Mouse (Mus musculus) intestine, embryonic 16.5 days (tissue): ENCODE data around the gene Acvr2a. TPM values are rescaled to one million over a fixed set of nuclear protein-coding genes. Genes with fewer than 3 reads are reported as not detected.

Experiments
- ATAC-seq: fragments of 200-750 bp; cut with Nextera tagmentation; 2 replicates; pipeline ENCODE4 v1.8.0; 2017; ENCODE audit warnings: moderate TSS enrichment, moderate library complexity
- H3K27ac ChIP-seq: fragments of 300-500 bp; sonication (generic); 2 replicates; pipeline ENCODE4 v1.5.1; 2014; ENCODE audit warnings: mild to moderate bottlenecking, low read length
- H3K27me3 ChIP-seq: fragments of 300-500 bp; sonication (generic); replicated peaks from 2 replicates; pipeline ENCODE4 v1.6.1; 2014; ENCODE audit warnings: low read length, control low read depth, mixed read lengths; ENCODE audit not compliant: control insufficient read depth, insufficient read depth
- H3K36me3 ChIP-seq: fragments of 300-500 bp; sonication (generic); 2 replicates; pipeline ENCODE4 v1.6.1; 2014; ENCODE audit warnings: low read length, control low read depth; ENCODE audit not compliant: control insufficient read depth, insufficient read depth
- H3K4me1 ChIP-seq: fragments of 300-500 bp; sonication (generic); 2 replicates; pipeline ENCODE4 v1.6.1; 2014; ENCODE audit warnings: low read length, control low read depth, mixed read lengths; ENCODE audit not compliant: control insufficient read depth, insufficient read depth
- H3K4me2 ChIP-seq: fragments of 300-500 bp; sonication (generic); 2 replicates; pipeline ENCODE4 v1.6.1; 2014; ENCODE audit warnings: low read depth, low read length, control low read depth
- H3K4me3 ChIP-seq: fragments of 300-500 bp; sonication (generic); 2 replicates; pipeline ENCODE4 v1.5.1; 2014; ENCODE audit warnings: mild to moderate bottlenecking, low read length
- H3K9ac ChIP-seq: fragments of 300-500 bp; sonication (generic); 2 replicates; pipeline ENCODE4 v1.6.1; 2014; ENCODE audit warnings: low read depth, low read length
- H3K9me3 ChIP-seq: fragments of 300-500 bp; sonication (generic); 2 replicates; pipeline ENCODE4 v1.6.1; 2016; ENCODE audit warnings: low read length, control low read depth; ENCODE audit not compliant: control insufficient read depth
- WGBS: fragments of 180-500 bp; shearing (Covaris S2); extraction: QIAGEN DNeasy Blood & Tissue Kit; methylation state at CpG from one replicate; pipeline ENCODE4 v1.1.7; 2014; 5-methylcytosine and 5-hydroxymethylcytosine counted together
- polyA plus RNA-seq: library from polyadenylated mRNA; unstranded; fragments of >200 nt; fragmentation: Nextera tagmentation; extraction: Ambion mirVana; gene quantifications from 2 replicates; pipeline ENCODE4 v1.2.1, GENCODE M21; 2015

Acvr2a gene
- polyA plus RNA-seq, 1 experiment from 2014 or later, result 10.9 TPM

- Histone ChIP-seq H3K4me3 (peak overlapping the region; percentile 86), H3K9ac (peak overlapping the region; percentile 92), H3K4me2 (peak overlapping the region; percentile 72), H3K9me3 (no peaks in the 10 kb centered on the region), H3K36me3 (no peaks in the 10 kb centered on the region), H3K27me3 (no peaks in the 10 kb centered on the region), H3K4me1 (no peaks in the 10 kb centered on the region; the same call in 1 of the 2 replicates), H3K27ac (peak overlapping the region; percentile 97)
- ATAC-seq, result no peak
- 2% methylated on average over 15 of the region's 15 CpGs for WGBS
Observed at GRCm38 (mm10) chr2:48815039-48815590, 1.2 kb downstream of the Acvr2a start.

GRCm38 (mm10) chr2:48816141-48817028 lies 2.5 kb downstream of the Acvr2a start:
- Histone ChIP-seq H3K4me2 (peak overlapping the region; percentile 72), H3K4me1 (no peaks in the 10 kb centered on the region; the same call in 1 of the 2 replicates), H3K27ac (peak overlapping the region; percentile 1; the same call in 1 of the 2 replicates), H3K27me3 (no peaks in the 10 kb centered on the region), H3K9me3 (no peaks in the 10 kb centered on the region), H3K4me3 (peak overlapping the region; percentile 86), H3K36me3 (no peaks in the 10 kb centered on the region), H3K9ac (peak overlapping the region; percentile 92)
- ATAC-seq, result no peak
- 13% methylated on average over 9 of the region's 9 CpGs for WGBS

GRCm38 (mm10) chr2:48825878-48826277 lies 12.0 kb downstream of the Acvr2a start:
- Histone ChIP-seq H3K9me3 (no peaks in the 10 kb centered on the region), H3K27me3 (no peaks in the 10 kb centered on the region), H3K27ac (no peak overlapping the region), H3K36me3 (no peaks in the 10 kb centered on the region), H3K4me1 (peaks cover 7% of the 10 kb centered on the region; the same call in 1 of the 2 replicates), H3K4me3 (no peak overlapping the region), H3K4me2 (no peak overlapping the region), H3K9ac (no peak overlapping the region)
- peak; percentile 86 for ATAC-seq
- WGBS, result 74% methylated on average over 2 of the region's 2 CpGs

GRCm38 (mm10) chr2:48826380-48826779 lies 12.5 kb downstream of the Acvr2a start:
- H3K27me3 ChIP-seq, result no peaks in the 10 kb centered on the region
- H3K4me1 ChIP-seq, result peaks cover 7% of the 10 kb centered on the region; the same call in 1 of the 2 replicates
- no peaks in the 10 kb centered on the region for H3K36me3 ChIP-seq
- H3K4me3 ChIP-seq, result no peak overlapping the region
- H3K4me2 ChIP-seq, result no peak overlapping the region
- ATAC-seq, result peak; percentile 57; the same call in 1 of the 2 replicates
- H3K9me3 ChIP-seq, result no peaks in the 10 kb centered on the region
- H3K27ac ChIP-seq, result no peak overlapping the region
- no peak overlapping the region for H3K9ac ChIP-seq

- Histone ChIP-seq H3K4me3 (no peak overlapping the region), H3K36me3 (no peaks in the 10 kb centered on the region), H3K27ac (no peak overlapping the region), H3K4me2 (no peak overlapping the region), H3K4me1 (peaks cover 9% of the 10 kb centered on the region; the same call in 1 of the 2 replicates), H3K9me3 (no peaks in the 10 kb centered on the region), H3K27me3 (no peaks in the 10 kb centered on the region), H3K9ac (no peak overlapping the region)
- no peak for ATAC-seq
- WGBS, result 82% methylated on average over 2 of the region's 2 CpGs
Observed at GRCm38 (mm10) chr2:48830492-48830891, 16.6 kb downstream of the Acvr2a start.

- no peak for ATAC-seq
- Histone ChIP-seq H3K9ac (no peak overlapping the region), H3K9me3 (no peaks in the 10 kb centered on the region), H3K4me2 (no peak overlapping the region), H3K4me3 (no peak overlapping the region), H3K27me3 (no peaks in the 10 kb centered on the region), H3K4me1 (0 out of 2 replicates have a peak, but pooled peaks cover 2% of the 10 kb centered on the region), H3K27ac (no peak overlapping the region), H3K36me3 (no peaks in the 10 kb centered on the region)
- WGBS, result 79% methylated on average over 5 of the region's 5 CpGs
Observed at GRCm38 (mm10) chr2:48832305-48832704, 18.4 kb downstream of the Acvr2a start.

- Histone ChIP-seq H3K4me1 (0 out of 2 replicates have a peak, but pooled peaks cover 2% of the 10 kb centered on the region), H3K9me3 (no peaks in the 10 kb centered on the region), H3K27me3 (no peaks in the 10 kb centered on the region), H3K9ac (no peak overlapping the region), H3K4me3 (no peak overlapping the region), H3K27ac (no peak overlapping the region), H3K36me3 (no peaks in the 10 kb centered on the region), H3K4me2 (no peak overlapping the region)
- peak; percentile 67 for ATAC-seq
- WGBS, result 64% methylated on average over 3 of the region's 3 CpGs
Observed at GRCm38 (mm10) chr2:48833884-48834450, 20.1 kb downstream of the Acvr2a start.

- Histone ChIP-seq H3K27ac (peak overlapping the region; percentile 41), H3K9me3 (no peaks in the 10 kb centered on the region), H3K4me2 (0 out of 2 replicates have a peak overlapping the region, but pooled peaks have one; percentile 12), H3K27me3 (no peaks in the 10 kb centered on the region), H3K9ac (no peak overlapping the region), H3K36me3 (no peaks in the 10 kb centered on the region), H3K4me1 (no peaks in the 10 kb centered on the region; the same call in 1 of the 2 replicates), H3K4me3 (no peak overlapping the region)
- 70% methylated on average over 3 of the region's 3 CpGs for WGBS
- ATAC-seq, result peak; percentile 96
Observed at GRCm38 (mm10) chr2:48841611-48842470, 27.9 kb downstream of the Acvr2a start.
